Mouse (Mus musculus): ENCODE data around the gene Ptcra.
A peak's percentile ranks its signal among the peaks of the same experiment; 100 is the strongest.
"Not testable (repeated sequence)": the region's sequence is repeated elsewhere in the genome, so short reads cannot be mapped to it uniquely, and the experiment has no call there.

The Ptcra gene

GRCm38 (mm10) chr17:46763544-46763943, at the start of gene Ptcra:
Gene Ptcra (minus strand): TSS chr17:46763712.
- no peak for DNase-seq

DNA sequence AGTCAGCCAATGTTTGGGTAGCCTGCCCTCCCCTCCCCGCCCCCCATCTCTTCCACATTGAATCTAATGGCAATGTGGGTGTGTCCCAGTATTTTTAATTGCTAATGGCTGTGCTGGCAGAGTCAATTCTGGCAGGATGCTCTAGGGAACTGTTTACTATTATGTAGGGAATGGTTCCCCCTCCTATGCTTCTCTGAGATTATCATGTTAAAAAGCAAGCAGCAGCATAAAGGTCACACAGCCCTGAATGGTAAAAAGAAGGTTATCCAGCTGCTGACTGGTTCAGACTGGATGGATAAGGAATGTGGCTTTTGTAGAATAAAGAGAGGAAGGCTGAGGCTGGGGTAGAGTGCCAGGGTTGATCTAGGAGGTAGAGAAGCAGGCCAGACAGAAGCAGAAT, 48.9 kb upstream of the Ptcra start:
- no peak for DNase-seq

- no peak for DNase-seq
These were observed 47.2 kb upstream of the Ptcra start for GRCm38 (mm10) chr17:46810672-46811071.

- no peak for DNase-seq
These were observed 45.8 kb upstream of the Ptcra start for GRCm38 (mm10) chr17:46809131-46809830.

- DNase-seq, result no peak
These were observed 44.9 kb upstream of the Ptcra start for GRCm38 (mm10) chr17:46808376-46808775.

DNA sequence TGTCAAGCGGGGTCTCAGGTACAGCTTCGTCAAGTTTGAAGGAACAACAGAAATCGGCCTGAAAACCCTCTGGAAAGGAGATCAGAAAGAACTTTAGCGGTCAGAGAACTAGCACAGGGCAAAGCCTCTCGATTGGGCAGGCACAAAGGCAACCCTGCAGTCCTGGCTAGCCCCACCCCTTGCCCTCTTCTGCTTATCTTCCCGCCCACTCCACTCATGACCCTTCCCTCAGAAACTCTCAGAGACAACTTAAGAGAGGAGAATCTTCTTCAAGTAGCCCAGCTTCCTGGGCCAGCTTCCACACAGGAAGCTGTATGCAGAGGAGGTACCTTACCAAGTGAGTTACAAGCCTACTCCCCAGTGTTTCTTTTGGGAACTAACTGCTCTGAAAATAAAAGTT, 38.2 kb upstream of the Ptcra start:
- DNase-seq, result no peak

GRCm38 (mm10) chr17:46799680-46800079, 36.2 kb upstream of the Ptcra start:
- no peak for DNase-seq

- no peak for DNase-seq
These were observed 33.9 kb upstream of the Ptcra start for GRCm38 (mm10) chr17:46797386-46797785.

- no peak for DNase-seq
These were observed 33.2 kb upstream of the Ptcra start for GRCm38 (mm10) chr17:46796743-46797142.

GRCm38 (mm10) chr17:46792963-46793362, 29.5 kb upstream of the Ptcra start:
- no peak for DNase-seq

DNA sequence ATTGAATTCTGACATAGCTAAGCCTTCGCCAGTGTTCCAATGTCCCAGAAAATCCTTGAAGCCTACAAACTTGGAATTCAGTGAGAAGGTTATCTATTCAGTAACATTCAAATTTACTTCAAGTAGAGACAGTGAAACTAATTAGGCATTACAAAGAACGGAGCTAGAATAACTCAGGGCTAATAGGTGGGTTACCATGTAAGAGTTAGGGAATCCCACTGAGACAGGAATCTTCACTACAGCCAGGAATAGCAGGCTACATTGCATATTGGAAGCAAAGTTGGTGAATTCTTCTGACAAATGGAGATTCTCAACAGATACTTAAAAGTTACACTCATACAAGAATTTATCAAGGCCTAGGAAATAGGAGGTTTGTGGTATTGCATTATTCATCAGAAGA, 24.5 kb upstream of the Ptcra start:
- DNase-seq, result not testable (repeated sequence)

GRCm38 (mm10) chr17:46786952-46787351, 23.4 kb upstream of the Ptcra start:
- no peak for DNase-seq

DNA sequence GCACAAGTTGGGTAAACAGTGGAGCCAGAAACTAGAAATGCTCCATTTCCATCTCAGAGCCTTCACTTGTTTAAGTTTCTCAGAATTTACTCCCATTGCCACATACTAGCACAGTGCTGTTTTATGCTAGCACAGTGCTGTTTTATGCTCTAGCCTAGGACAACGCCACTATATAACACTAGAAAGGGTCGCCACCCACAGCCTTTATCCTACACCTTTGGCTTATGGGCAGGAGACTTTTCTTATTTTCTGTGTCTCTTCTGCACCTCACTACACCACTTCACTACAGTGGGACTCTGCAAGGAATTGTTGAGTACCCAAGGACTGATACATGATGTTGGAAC, 19.7 kb upstream of the Ptcra start:
- no peak for DNase-seq

DNA sequence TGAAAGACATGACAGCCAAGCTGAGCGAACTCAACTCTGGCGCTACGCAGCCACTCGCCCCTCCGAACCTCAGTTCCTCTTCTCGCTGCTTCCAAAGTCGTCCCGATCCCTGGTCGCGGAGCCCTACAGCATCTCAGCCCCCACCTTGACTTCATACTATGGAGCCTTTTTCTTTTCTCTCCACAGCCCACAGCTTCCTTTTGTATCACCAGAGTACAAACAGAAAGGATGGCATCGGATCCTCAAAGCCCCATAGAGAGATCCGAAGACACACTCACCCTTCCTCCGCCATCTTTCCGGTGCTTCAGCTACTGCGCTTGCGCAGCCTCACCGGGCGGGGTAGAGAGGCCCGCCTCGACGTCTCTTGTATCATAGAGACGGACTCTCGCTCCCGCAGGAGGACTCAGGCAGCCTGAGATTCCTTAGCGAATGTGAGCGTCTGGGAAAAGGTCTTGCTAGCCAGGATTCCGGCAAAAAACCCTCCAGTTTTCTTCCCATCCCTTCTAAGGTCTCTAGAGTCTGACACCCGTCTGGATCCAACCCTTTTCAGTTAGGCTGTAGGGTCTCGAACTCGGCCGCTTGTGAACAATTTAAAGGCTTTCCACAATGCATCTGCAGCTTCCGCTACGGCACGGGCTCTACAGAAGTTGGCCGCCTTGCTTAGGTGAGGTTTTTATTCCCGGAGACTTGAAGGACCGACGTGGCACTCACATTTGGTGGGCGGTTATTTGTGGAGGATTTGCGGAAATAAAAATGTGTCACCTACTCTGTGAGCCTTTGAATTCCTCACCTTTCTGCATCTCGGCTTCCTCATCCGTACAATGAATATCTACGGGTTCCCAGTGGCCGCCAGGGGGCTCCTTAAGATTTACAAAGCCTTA, 19.1 kb upstream of the Ptcra start, which contains the start of gene Rpl7l1:
Gene Rpl7l1 (minus strand): TSS at position 332 of the 881 bp plus-strand sequence.
- peak; percentile 92 for DNase-seq

GRCm38 (mm10) chr17:46781876-46782275, 18.4 kb upstream of the Ptcra start:
- DNase-seq, result no peak

DNA sequence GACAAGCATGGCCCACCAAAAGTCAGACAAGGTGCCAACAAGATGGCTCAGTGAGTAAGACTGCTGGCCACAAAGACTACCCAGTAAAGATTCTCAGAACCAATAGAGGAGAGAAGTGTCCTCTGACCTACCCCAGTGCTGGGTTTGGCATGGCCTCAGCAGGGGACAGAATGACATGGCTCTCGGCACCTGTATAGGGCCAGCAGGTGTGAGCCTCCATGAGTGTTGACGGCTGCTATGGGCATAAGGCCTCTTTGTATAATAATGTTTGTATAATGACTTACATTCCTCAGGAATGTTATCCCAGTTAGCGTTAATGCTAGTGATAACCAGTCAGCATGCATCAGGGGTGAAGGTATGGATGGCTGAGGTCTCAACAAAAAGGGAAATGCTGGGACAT, 12.6 kb upstream of the Ptcra start:
- DNase-seq, result no peak

GRCm38 (mm10) chr17:46775070-46775469, 11.6 kb upstream of the Ptcra start:
- no peak for DNase-seq

DNA sequence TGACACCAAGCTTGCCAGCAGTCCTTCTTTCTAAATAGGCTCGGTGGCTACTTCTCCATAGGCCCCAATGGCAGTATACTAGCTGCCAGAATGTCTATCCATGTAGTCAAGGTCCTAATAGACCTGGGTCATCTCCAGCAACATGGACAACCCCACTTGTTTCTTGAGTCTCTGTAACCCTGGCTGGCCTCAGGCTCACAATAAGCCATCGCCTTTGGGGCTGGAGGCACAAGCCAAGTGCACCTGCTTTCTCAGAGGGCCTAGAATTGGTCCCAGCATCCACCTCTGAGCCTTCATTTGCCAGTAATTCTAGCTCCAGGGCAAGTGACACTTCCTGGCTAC, 10.6 kb upstream of the Ptcra start:
- DNase-seq, result no peak

- no peak for DNase-seq
These were observed 10.0 kb upstream of the Ptcra start for GRCm38 (mm10) chr17:46773278-46774130.

GRCm38 (mm10) chr17:46772404-46773277, 9.1 kb upstream of the Ptcra start, which contains the start of gene 2310039H08Rik:
Gene 2310039H08Rik (plus strand): TSS chr17:46772635.
- DNase-seq, result peak; percentile 85

- no peak for DNase-seq
These were observed 8.5 kb upstream of the Ptcra start for GRCm38 (mm10) chr17:46772038-46772403.

GRCm38 (mm10) chr17:46771616-46772015, 8.1 kb upstream of the Ptcra start:
- DNase-seq, result no peak
